Mouse (Mus musculus) liver, embryonic 15.5 days (tissue): Measurements from ENCODE around the gene Gper1. TPM values are rescaled to one million over a fixed set of nuclear protein-coding genes. Genes with fewer than 3 reads are reported as not detected.

Experiments
- ATAC-seq: fragments of 200-750 bp; cut with Nextera tagmentation; 2 replicates; pipeline ENCODE4 v1.8.0; 2017; ENCODE audit warnings: moderate number of reproducible peaks, mild to moderate bottlenecking, moderate library complexity; ENCODE audit not compliant: insufficient read depth
- H3K27ac ChIP-seq: fragments of 300-500 bp; sonication (generic); replicated peaks from 2 replicates; pipeline ENCODE4 v1.5.1; 2015; ENCODE audit warnings: mild to moderate bottlenecking, inconsistent platforms
- H3K27me3 ChIP-seq: fragments of 300-500 bp; sonication (generic); 2 replicates; pipeline ENCODE4 v1.6.1; 2015; ENCODE audit warnings: mild to moderate bottlenecking, inconsistent platforms
- H3K36me3 ChIP-seq: fragments of 300-500 bp; sonication (generic); replicated peaks from 2 replicates; pipeline ENCODE4 v1.6.1; 2015; ENCODE audit warnings: moderate library complexity, mild to moderate bottlenecking, inconsistent platforms
- H3K4me1 ChIP-seq: fragments of 300-500 bp; sonication (generic); replicated peaks from 2 replicates; pipeline ENCODE4 v1.6.1; 2015; ENCODE audit warnings: inconsistent platforms
- H3K4me2 ChIP-seq: fragments of 300-500 bp; sonication (generic); 2 replicates; pipeline ENCODE4 v1.6.1; 2015; ENCODE audit warnings: moderate library complexity, mild to moderate bottlenecking, inconsistent platforms
- H3K4me3 ChIP-seq: fragments of 300-500 bp; sonication (generic); replicated peaks from 2 replicates; pipeline ENCODE4 v1.5.1; 2015; ENCODE audit warnings: mild to moderate bottlenecking, inconsistent platforms
- H3K9ac ChIP-seq: fragments of 300-500 bp; sonication (generic); 2 replicates; pipeline ENCODE4 v1.6.1; 2015; ENCODE audit warnings: moderate library complexity, mild to moderate bottlenecking, inconsistent platforms
- H3K9me3 ChIP-seq: fragments of 300-500 bp; sonication (generic); replicated peaks from 2 replicates; pipeline ENCODE4 v1.6.1; 2016; ENCODE audit warnings: inconsistent platforms
- WGBS: fragments of 180-500 bp; shearing (Covaris S2); methylation state at CpG from one replicate; pipeline ENCODE4 v1.1.7; 2015; ENCODE audit warnings: mixed read lengths; ENCODE audit not compliant: insufficient replicate concordance; 5-methylcytosine and 5-hydroxymethylcytosine counted together
- polyA plus RNA-seq: library from polyadenylated mRNA; unstranded; fragments of >200 nt; fragmentation: Nextera tagmentation; extraction: Ambion mirVana; gene quantifications from 2 replicates; pipeline ENCODE4 v1.2.1, GENCODE M21; 2015

Gene Gper1
- polyA plus RNA-seq, 1 experiment from 2014 or later: 0.14 TPM

DNA sequence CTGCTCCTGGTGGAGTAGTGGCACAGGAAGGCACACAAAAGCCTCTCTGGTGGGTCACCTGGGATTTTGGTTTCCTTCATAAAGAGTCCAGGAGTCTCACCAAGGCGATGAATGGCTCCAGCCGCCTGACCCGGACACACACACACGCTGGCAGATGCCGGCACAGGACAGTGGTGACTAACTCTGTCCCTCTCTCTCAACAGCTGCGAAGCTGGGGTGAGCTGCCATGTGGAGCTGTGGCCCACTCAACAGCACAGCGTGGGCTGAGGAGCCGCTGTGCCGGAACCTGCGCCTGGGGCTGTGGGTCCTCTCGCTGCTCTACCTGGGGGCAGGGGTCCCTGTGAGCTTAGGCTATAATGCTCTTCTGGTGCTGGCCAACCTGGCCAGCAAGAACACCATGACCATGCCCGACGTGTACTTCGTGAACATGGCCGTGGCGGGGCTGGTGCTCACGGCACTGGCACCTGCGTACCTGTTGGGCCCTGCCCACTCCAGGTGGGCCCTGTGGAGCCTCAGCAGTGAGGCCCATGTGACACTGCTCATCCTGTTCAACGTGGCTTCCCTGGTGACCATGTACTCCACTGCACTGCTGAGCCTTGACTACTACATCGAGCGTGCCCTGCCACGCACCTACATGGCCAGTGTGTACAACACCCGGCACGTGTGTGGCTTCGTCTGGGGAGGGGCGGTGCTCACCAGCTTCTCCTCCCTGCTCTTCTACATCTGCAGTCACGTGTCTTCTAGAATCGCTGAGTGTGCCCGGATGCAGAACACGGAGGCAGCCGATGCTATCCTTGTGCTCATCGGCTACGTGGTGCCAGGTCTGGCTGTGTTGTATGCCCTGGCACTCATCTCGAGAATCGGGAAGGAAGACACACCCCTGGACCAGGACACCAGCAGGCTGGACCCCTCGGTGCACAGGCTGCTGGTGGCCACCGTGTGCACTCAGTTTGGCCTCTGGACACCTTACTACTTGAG is 30.4 kb upstream of the Gper1 start:
- H3K36me3 ChIP-seq: peaks cover 59% of the 10 kb centered on the region
- peak overlapping the region; percentile 87 for H3K4me2 ChIP-seq

GRCm38 (mm10) chr5:139393197-139393588 is 29.8 kb upstream of the Gper1 start:
- H3K4me3 ChIP-seq: no peak overlapping the region
- H3K4me2 ChIP-seq: peak overlapping the region; percentile 87
- no peak for ATAC-seq
- H3K27ac ChIP-seq: peak overlapping the region; percentile 100
- no peaks in the 10 kb centered on the region for H3K27me3 ChIP-seq
- H3K4me1 ChIP-seq: peaks cover 94% of the 10 kb centered on the region
- no peak overlapping the region for H3K9ac ChIP-seq
- no peaks in the 10 kb centered on the region for H3K9me3 ChIP-seq
- WGBS: 88% methylated on average over 16 of the region's 16 CpGs
- peaks cover 59% of the 10 kb centered on the region for H3K36me3 ChIP-seq

More for the DNA sequence above, 30.4 kb upstream of the Gper1 start:
- Histone ChIP-seq H3K27me3 (no peaks in the 10 kb centered on the region), H3K4me1 (peaks cover 94% of the 10 kb centered on the region), H3K9me3 (no peaks in the 10 kb centered on the region), H3K27ac (peak overlapping the region; percentile 100), H3K9ac (peak overlapping the region; percentile 89), H3K4me3 (peak overlapping the region; percentile 68; the same call in 1 of the 2 replicates)
- no peak for ATAC-seq
- WGBS: 93% methylated on average over 37 of the region's 37 CpGs

DNA sequence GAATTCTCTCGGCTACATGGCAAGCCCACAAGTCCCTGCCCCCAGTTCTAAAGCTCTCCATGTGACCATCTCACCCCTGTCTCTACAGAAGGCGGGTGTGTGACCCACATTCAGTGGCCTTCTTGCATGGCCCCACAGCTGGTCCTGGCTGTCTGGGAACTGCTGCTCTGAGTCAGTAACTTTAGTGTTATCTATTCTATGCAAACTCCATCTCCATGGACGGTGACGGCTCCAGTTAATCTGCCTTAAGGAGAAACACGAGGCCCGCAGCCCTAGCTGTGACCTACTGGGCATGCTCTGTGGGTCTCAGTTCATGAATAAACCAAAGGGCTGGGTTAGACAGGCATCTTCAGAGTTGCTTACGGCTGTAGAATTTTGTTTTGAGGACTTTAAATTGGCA is 28.6 kb upstream of the Gper1 start:
- peak; percentile 16 for ATAC-seq
- H3K27me3 ChIP-seq: no peaks in the 10 kb centered on the region
- H3K9me3 ChIP-seq: no peaks in the 10 kb centered on the region
- H3K36me3 ChIP-seq: peaks cover 59% of the 10 kb centered on the region
- H3K9ac ChIP-seq: peak overlapping the region; percentile 26
- H3K27ac ChIP-seq: peak overlapping the region; percentile 100
- peak overlapping the region; percentile 87 for H3K4me2 ChIP-seq
- 18% methylated on average over 7 of the region's 7 CpGs for WGBS
- peaks cover 90% of the 10 kb centered on the region for H3K4me1 ChIP-seq
- H3K4me3 ChIP-seq: no peak overlapping the region

DNA sequence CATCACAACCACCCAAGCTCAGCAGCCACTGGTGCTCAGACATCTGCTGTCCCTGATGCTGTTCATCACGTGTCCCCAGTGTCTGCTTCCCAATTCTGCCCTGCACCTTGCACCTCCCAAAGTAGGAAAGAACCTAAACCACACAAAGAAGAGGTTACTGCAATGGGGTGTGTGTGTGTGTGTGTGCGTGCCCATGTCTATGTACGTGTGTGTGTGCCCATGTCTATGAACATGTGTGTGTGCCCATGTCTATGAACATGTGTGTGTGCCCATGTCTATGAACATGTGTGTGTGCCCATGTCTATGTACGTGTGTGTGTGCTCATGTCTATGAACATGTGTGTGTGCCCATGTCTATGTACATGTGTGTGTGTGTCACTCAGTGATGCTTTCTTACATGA is 27.4 kb upstream of the Gper1 start:
- Histone ChIP-seq H3K4me2 (no peak overlapping the region), H3K9ac (no peak overlapping the region), H3K9me3 (no peaks in the 10 kb centered on the region), H3K36me3 (peaks cover 59% of the 10 kb centered on the region), H3K27me3 (no peaks in the 10 kb centered on the region), H3K4me1 (peaks cover 82% of the 10 kb centered on the region), H3K27ac (peak overlapping the region; percentile 100), H3K4me3 (no peak overlapping the region)
- 80% methylated on average over 4 of the region's 4 CpGs for WGBS
- ATAC-seq: no peak

GRCm38 (mm10) chr5:139397359-139397916 is 25.5 kb upstream of the Gper1 start:
- peaks cover 65% of the 10 kb centered on the region for H3K4me1 ChIP-seq
- H3K9me3 ChIP-seq: no peaks in the 10 kb centered on the region
- 0 out of 2 replicates have a peak overlapping the region, but pooled peaks have one; percentile 22 for H3K9ac ChIP-seq
- H3K4me2 ChIP-seq: no peak overlapping the region
- H3K27ac ChIP-seq: peak overlapping the region; percentile 73
- WGBS: 76% methylated on average over 4 of the region's 4 CpGs
- no peak for ATAC-seq
- no peaks in the 10 kb centered on the region for H3K27me3 ChIP-seq
- H3K4me3 ChIP-seq: no peak overlapping the region
- peaks cover 41% of the 10 kb centered on the region for H3K36me3 ChIP-seq

DNA sequence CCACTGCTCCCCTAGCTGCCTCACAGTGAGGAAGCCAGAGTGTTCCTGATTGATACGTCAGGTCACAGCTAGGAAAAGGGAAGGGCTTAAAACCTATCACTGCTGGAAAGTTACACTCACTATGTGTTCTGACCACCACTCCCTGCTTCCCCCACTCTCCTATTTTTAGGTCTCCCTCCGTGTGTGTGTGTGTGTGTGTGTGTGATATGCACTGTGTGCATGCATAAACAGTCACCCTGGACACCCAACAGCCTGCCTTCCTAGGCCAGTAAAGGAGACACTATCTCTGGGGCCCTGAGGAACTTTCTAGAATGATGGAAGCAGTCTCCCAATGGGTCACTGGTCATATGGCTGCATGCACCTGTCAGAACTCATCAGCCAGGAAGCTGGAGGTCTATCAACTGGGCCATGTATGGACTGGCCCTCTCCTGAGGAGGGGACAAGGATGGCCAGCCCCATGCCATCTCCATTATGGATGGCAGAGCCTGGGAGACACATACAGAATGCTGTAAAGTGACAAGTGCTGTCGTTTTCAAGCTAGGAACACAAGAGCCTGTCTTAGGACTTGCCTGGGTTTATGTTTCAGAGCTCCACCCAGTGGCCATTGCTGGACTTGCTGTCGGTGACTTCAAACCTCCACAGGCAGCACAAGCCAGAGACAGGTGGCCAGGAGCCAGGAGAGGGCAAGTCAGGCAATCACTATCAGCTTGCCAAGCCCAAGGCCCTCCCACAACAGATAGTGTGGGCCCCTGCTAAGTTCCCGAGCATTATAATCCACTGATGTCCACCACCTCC is 24.8 kb upstream of the Gper1 start:
- H3K4me2 ChIP-seq: peak overlapping the region; percentile 25
- H3K4me1 ChIP-seq: peaks cover 59% of the 10 kb centered on the region
- no peaks in the 10 kb centered on the region for H3K9me3 ChIP-seq
- H3K9ac ChIP-seq: peak overlapping the region; percentile 39
- WGBS: 14% methylated on average over 5 of the region's 5 CpGs
- peak overlapping the region; percentile 73 for H3K27ac ChIP-seq
- peak; percentile 67 for ATAC-seq
- H3K36me3 ChIP-seq: peaks cover 33% of the 10 kb centered on the region
- H3K4me3 ChIP-seq: no peak overlapping the region
- no peaks in the 10 kb centered on the region for H3K27me3 ChIP-seq

DNA sequence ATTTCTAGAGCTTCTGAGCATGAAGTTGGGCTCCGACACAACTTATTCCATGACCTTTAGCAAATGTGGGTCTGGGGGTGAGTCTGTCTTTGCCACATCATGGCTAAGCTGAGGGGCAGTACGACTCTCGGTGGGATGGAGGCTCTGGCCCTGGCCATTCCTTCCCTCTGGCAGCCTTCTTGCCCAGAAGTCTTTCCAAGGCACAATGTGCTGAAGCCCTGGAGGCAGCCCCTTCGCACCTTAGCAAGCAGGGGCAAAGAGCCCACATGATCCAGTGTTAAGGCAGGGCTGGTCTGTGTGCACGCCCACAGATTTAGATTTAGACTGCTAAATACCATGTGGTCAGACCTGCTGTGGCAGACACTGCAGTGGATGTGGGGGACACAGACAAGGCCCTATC is 24.2 kb upstream of the Gper1 start:
- WGBS: 73% methylated on average over 5 of the region's 5 CpGs
- Histone ChIP-seq H3K27me3 (no peaks in the 10 kb centered on the region), H3K4me3 (no peak overlapping the region), H3K9ac (peak overlapping the region; percentile 39; the same call in 1 of the 2 replicates), H3K27ac (no peak overlapping the region), H3K4me1 (peaks cover 59% of the 10 kb centered on the region), H3K4me2 (peak overlapping the region; percentile 25), H3K36me3 (peaks cover 27% of the 10 kb centered on the region), H3K9me3 (no peaks in the 10 kb centered on the region)
- ATAC-seq: no peak

DNA sequence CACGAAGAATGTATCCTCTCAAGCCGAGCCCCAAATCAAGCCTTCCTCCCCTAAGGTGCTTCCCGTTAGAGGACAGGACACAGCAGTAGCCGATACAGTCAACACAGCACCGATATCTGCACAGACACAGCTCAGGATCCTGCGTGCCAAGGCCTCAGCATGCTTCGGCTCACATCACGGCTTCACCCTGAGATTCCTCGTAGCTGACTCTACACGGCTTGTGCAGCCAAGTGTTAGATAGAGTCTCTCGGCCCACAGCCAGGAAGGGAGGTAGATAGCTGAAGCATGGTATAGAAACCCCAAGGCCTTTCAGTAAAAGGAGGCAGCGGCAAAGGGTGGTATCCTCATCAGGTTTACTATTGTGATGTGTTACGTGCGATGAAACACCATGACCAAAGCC is 23.0 kb upstream of the Gper1 start:
- H3K9me3 ChIP-seq: no peaks in the 10 kb centered on the region
- no peak overlapping the region for H3K9ac ChIP-seq
- WGBS: 86% methylated on average over 14 of the region's 14 CpGs
- H3K36me3 ChIP-seq: peaks cover 15% of the 10 kb centered on the region
- no peak overlapping the region for H3K4me3 ChIP-seq
- no peaks in the 10 kb centered on the region for H3K27me3 ChIP-seq
- peaks cover 59% of the 10 kb centered on the region for H3K4me1 ChIP-seq
- H3K4me2 ChIP-seq: no peak overlapping the region
- no peak for ATAC-seq
- H3K27ac ChIP-seq: no peak overlapping the region

DNA sequence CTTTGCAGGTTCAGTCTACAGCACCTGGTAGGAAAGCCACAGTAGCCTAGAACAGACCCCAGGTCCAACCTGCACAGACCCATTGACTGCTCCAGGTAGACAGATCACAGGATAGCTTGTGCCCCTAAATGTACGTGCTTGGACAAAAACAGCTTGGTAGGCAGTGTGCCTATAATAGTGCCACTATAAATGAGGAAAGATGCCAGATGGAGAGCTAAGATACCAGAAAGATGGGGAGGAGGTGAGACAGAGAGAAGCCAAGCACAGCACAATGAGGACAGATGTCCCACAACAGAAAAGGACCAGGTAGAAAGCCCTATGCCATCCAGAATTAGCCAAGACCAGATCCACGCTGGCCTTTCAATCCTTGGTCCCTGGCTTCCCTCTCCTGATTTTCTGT is 20.8 kb upstream of the Gper1 start:
- H3K4me1 ChIP-seq: peaks cover 48% of the 10 kb centered on the region
- H3K27ac ChIP-seq: no peak overlapping the region
- no peaks in the 10 kb centered on the region for H3K36me3 ChIP-seq
- ATAC-seq: no peak
- whole genome bisulfite sequencing: 70% methylated on average over 2 of the region's 2 CpGs
- no peak overlapping the region for H3K9ac ChIP-seq
- H3K27me3 ChIP-seq: no peaks in the 10 kb centered on the region
- no peak overlapping the region for H3K4me2 ChIP-seq
- H3K4me3 ChIP-seq: no peak overlapping the region
- no peaks in the 10 kb centered on the region for H3K9me3 ChIP-seq

- Histone ChIP-seq H3K4me3 (no peak overlapping the region), H3K9me3 (no peaks in the 10 kb centered on the region), H3K4me2 (peak overlapping the region; percentile 39), H3K27me3 (no peaks in the 10 kb centered on the region), H3K4me1 (peaks cover 37% of the 10 kb centered on the region), H3K36me3 (no peaks in the 10 kb centered on the region), H3K27ac (peak overlapping the region; percentile 74), H3K9ac (no peak overlapping the region)
- WGBS: 44% methylated on average over 8 of the region's 8 CpGs
- ATAC-seq: no peak
Observed at GRCm38 (mm10) chr5:139403692-139404260, 19.2 kb upstream of the Gper1 start.
